Mouse (Mus musculus): Measurements from ENCODE around the gene Ubr2.

DNA sequence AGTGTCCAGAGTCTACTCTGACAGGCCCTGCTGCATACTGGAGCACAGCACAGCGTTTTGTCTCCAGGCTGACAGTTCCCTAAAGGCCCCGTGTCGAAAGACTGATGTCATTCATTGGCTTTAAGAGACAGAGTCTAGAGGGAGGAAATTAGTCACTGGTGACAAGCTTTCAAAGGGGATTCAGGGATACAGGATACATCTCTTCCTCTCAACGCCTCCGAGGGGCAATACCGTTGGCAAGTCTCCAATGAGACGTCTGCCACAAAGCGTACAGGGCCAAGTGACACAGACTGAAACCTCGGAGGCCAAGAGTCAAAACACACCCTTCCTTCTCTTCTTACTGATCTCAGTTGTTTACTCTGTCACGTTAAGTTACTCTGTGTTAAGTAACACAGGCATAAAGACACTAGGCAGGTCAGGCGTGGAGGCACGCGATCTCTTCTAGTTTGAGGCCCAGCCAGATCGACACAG lies 130.5 kb downstream of the Ubr2 start:
- TF ChIP-seq ELF1 (IDR thresholded peaks at IDR 0.05; ENCODE audit: low read depth, low read length) (no peak), POLR2A (IDR thresholded peaks at IDR 0.05; ENCODE audit: low read depth, low read length) (no peak), E2F4 (IDR thresholded peaks at IDR 0.05; ENCODE audit: insufficient replicate concordance, low read depth, low read length) (no peak), TCF12 (IDR thresholded peaks at IDR 0.05; ENCODE audit: low read depth, low read length) (no peak), JUN (IDR thresholded peaks at IDR 0.05; ENCODE audit: insufficient read depth, low read depth, low read length) (peak; percentile 4; the same call in 1 of the 2 replicates), RCOR1 (conservative IDR thresholded peaks at IDR 0.05; ENCODE audit: low read depth, low read length) (no peak)

All from CH12.LX (cell line).